Mouse (Mus musculus): ENCODE data around the gene Cdc42ep5.
"Not testable (repeated sequence)": the region's sequence is repeated elsewhere in the genome, so short reads cannot be mapped to it uniquely, and the experiment has no call there.

The Cdc42ep5 gene

GRCm38 (mm10) chr7:4164090-4164910 is at the start of gene Cdc42ep5:
Gene Cdc42ep5, minus strand, starts transcription at chr7:4164860.
- peak; percentile 76 for DNase-seq (ENCODE audit: inconsistent ontology term)

- not testable (repeated sequence) for DNase-seq (ENCODE audit: inconsistent ontology term)
These were observed 48.8 kb upstream of the Cdc42ep5 start for GRCm38 (mm10) chr7:4213436-4213835.

GRCm38 (mm10) chr7:4208626-4209025 is 44.0 kb upstream of the Cdc42ep5 start:
- DNase-seq (ENCODE audit: inconsistent ontology term) = no peak

GRCm38 (mm10) chr7:4207126-4207525 is 42.5 kb upstream of the Cdc42ep5 start:
- no peak for DNase-seq (ENCODE audit: inconsistent ontology term)

GRCm38 (mm10) chr7:4178438-4178837 is 13.8 kb upstream of the Cdc42ep5 start:
- DNase-seq (ENCODE audit: inconsistent ontology term) = peak; percentile 57

- DNase-seq (ENCODE audit: inconsistent ontology term) = no peak
These were observed 5.7 kb upstream of the Cdc42ep5 start for GRCm38 (mm10) chr7:4170193-4170938.

GRCm38 (mm10) chr7:4167098-4167497 is 2.4 kb upstream of the Cdc42ep5 start:
- no peak for DNase-seq (ENCODE audit: inconsistent ontology term)

GRCm38 (mm10) chr7:4165286-4165685 is 626 bp upstream of the Cdc42ep5 start:
- DNase-seq (ENCODE audit: inconsistent ontology term) = no peak

GRCm38 (mm10) chr7:4163571-4164072 is 1.0 kb downstream of the Cdc42ep5 start:
- no peak for DNase-seq (ENCODE audit: inconsistent ontology term)

- DNase-seq (ENCODE audit: inconsistent ontology term) = not testable (repeated sequence)
These were observed 3.1 kb downstream of the Cdc42ep5 start for GRCm38 (mm10) chr7:4161596-4161995.

- DNase-seq (ENCODE audit: inconsistent ontology term) = no peak
These were observed 9.7 kb downstream of the Cdc42ep5 start for GRCm38 (mm10) chr7:4154976-4155375.

GRCm38 (mm10) chr7:4154356-4154755 is 10.3 kb downstream of the Cdc42ep5 start:
- DNase-seq (ENCODE audit: inconsistent ontology term) = no peak

- DNase-seq (ENCODE audit: inconsistent ontology term) = no peak
These were observed 13.4 kb downstream of the Cdc42ep5 start for GRCm38 (mm10) chr7:4151241-4151640.

- peak; percentile 51 for DNase-seq (ENCODE audit: inconsistent ontology term)
These were observed 13.8 kb downstream of the Cdc42ep5 start for GRCm38 (mm10) chr7:4150811-4151221.

GRCm38 (mm10) chr7:4150059-4150541 is 14.6 kb downstream of the Cdc42ep5 start, which contains the start of gene Leng9:
Gene Leng9, minus strand, starts transcription at chr7:4150374.
- no peak for DNase-seq (ENCODE audit: inconsistent ontology term)

- peak; percentile 86 for DNase-seq (ENCODE audit: inconsistent ontology term)
These were observed 15.2 kb downstream of the Cdc42ep5 start for GRCm38 (mm10) chr7:4149209-4150054.

- DNase-seq (ENCODE audit: inconsistent ontology term) = no peak
These were observed 16.1 kb downstream of the Cdc42ep5 start for GRCm38 (mm10) chr7:4148341-4149208.

GRCm38 (mm10) chr7:4147836-4148235 is 16.8 kb downstream of the Cdc42ep5 start:
- DNase-seq (ENCODE audit: inconsistent ontology term) = no peak

- DNase-seq (ENCODE audit: inconsistent ontology term) = no peak
These were observed 17.3 kb downstream of the Cdc42ep5 start for GRCm38 (mm10) chr7:4147371-4147770.
